Mouse (Mus musculus) bone marrow macrophage, adult 2 months (primary cell): Measurements from ENCODE around the gene Klc4. TPM values are rescaled to one million over a fixed set of nuclear protein-coding genes. Genes with fewer than 3 reads are reported as not detected.

ENCODE experiments used
- H3K27ac ChIP-seq: 2 replicates; pipeline ENCODE4 v1.5.1; 2012; ENCODE audit warnings: low read depth, low read length; ENCODE audit not compliant: insufficient read depth
- H3K4me1 ChIP-seq: 2 replicates; pipeline ENCODE4 v1.6.1; 2012; ENCODE audit warnings: low read length; ENCODE audit not compliant: control insufficient read depth, insufficient read depth
- H3K4me3 ChIP-seq: 2 replicates; pipeline ENCODE4 v1.5.1; 2012; ENCODE audit warnings: mild to moderate bottlenecking, low read length, moderate library complexity; ENCODE audit not compliant: insufficient read depth
- CTCF ChIP-seq: IDR thresholded peaks from 2 replicates; pipeline ENCODE4 v1.5.1; 2012; ENCODE audit warnings: low read depth, mild to moderate bottlenecking, low read length, moderate library complexity
- POLR2A ChIP-seq: IDR thresholded peaks from 2 replicates; pipeline ENCODE4 v1.6.1; 2012; ENCODE audit warnings: mild to moderate bottlenecking, low read depth, low read length, borderline replicate concordance
- polyA plus RNA-seq: library from polyadenylated mRNA; stranded (reverse); fragments of >200 nt; gene quantifications from 2 replicates; pipeline ENCODE4 v1.2.4, GENCODE M21; 2012; ENCODE audit not compliant: missing spikeins, insufficient read depth, insufficient read length

Gene Klc4
- polyA plus RNA-seq, 1 experiment, result 45.3 TPM

GRCm38 (mm10) chr17:46605987-46606386 is 39.8 kb downstream of the Klc4 start:
- Histone ChIP-seq H3K4me1 (peaks cover 8% of the 10 kb centered on the region), H3K4me3 (no peak overlapping the region), H3K27ac (no peak overlapping the region)
- TF ChIP-seq POLR2A (no peak), CTCF (no peak)

- H3K4me3 ChIP-seq, result no peak overlapping the region
- H3K27ac ChIP-seq, result no peak overlapping the region
- H3K4me1 ChIP-seq, result peaks cover 8% of the 10 kb centered on the region
- TF ChIP-seq CTCF (no peak), POLR2A (no peak)
These were observed 40.7 kb downstream of the Klc4 start for GRCm38 (mm10) chr17:46605126-46605525.

GRCm38 (mm10) chr17:46603229-46603628 is 42.6 kb downstream of the Klc4 start:
- 0 out of 2 replicates have a peak, but pooled peaks cover 2% of the 10 kb centered on the region for H3K4me1 ChIP-seq
- TF ChIP-seq CTCF (no peak), POLR2A (no peak)
- H3K4me3 ChIP-seq, result no peak overlapping the region
- H3K27ac ChIP-seq, result no peak overlapping the region

- Histone ChIP-seq H3K4me3 (no peak overlapping the region), H3K4me1 (0 out of 2 replicates have a peak, but pooled peaks cover 2% of the 10 kb centered on the region), H3K27ac (no peak overlapping the region)
- TF ChIP-seq CTCF (no peak), POLR2A (no peak)
These were observed 43.6 kb downstream of the Klc4 start for GRCm38 (mm10) chr17:46602212-46602611.

- Histone ChIP-seq H3K27ac (no peak overlapping the region), H3K4me3 (no peak overlapping the region), H3K4me1 (0 out of 2 replicates have a peak, but pooled peaks cover 2% of the 10 kb centered on the region)
- TF ChIP-seq POLR2A (no peak), CTCF (no peak)
These were observed 45.3 kb downstream of the Klc4 start for GRCm38 (mm10) chr17:46600569-46600968.

- Histone ChIP-seq H3K4me1 (0 out of 2 replicates have a peak, but pooled peaks cover 2% of the 10 kb centered on the region), H3K4me3 (no peak overlapping the region), H3K27ac (no peak overlapping the region)
- TF ChIP-seq CTCF (no peak), POLR2A (no peak)
These were observed 46.9 kb downstream of the Klc4 start for GRCm38 (mm10) chr17:46598963-46599362.

GRCm38 (mm10) chr17:46597956-46598355 is 47.9 kb downstream of the Klc4 start:
- Histone ChIP-seq H3K27ac (no peak overlapping the region), H3K4me3 (no peak overlapping the region), H3K4me1 (0 out of 2 replicates have a peak, but pooled peaks cover 2% of the 10 kb centered on the region)
- no peak for TF ChIP-seq CTCF
- TF ChIP-seq POLR2A, result no peak

GRCm38 (mm10) chr17:46595336-46595735 is 50.5 kb downstream of the Klc4 start:
- TF ChIP-seq POLR2A, result no peak
- TF ChIP-seq CTCF, result no peak
- no peaks in the 10 kb centered on the region for H3K4me1 ChIP-seq
- H3K4me3 ChIP-seq, result no peak overlapping the region
- H3K27ac ChIP-seq, result no peak overlapping the region

- Histone ChIP-seq H3K27ac (no peak overlapping the region), H3K4me3 (no peak overlapping the region), H3K4me1 (no peaks in the 10 kb centered on the region)
- TF ChIP-seq CTCF (no peak), POLR2A (no peak)
These were observed 51.2 kb downstream of the Klc4 start for GRCm38 (mm10) chr17:46594606-46595005.

- Histone ChIP-seq H3K4me1 (peaks cover 3% of the 10 kb centered on the region; the same call in 1 of the 2 replicates), H3K27ac (no peak overlapping the region), H3K4me3 (no peak overlapping the region)
- TF ChIP-seq POLR2A, result no peak
- no peak for TF ChIP-seq CTCF
These were observed 52.7 kb downstream of the Klc4 start for GRCm38 (mm10) chr17:46593124-46593523.

GRCm38 (mm10) chr17:46591406-46591805 is 54.4 kb downstream of the Klc4 start:
- H3K27ac ChIP-seq, result no peak overlapping the region
- H3K4me3 ChIP-seq, result no peak overlapping the region
- no peak for TF ChIP-seq POLR2A
- no peak for TF ChIP-seq CTCF
- peaks cover 7% of the 10 kb centered on the region; the same call in 1 of the 2 replicates for H3K4me1 ChIP-seq
